Mouse (Mus musculus) liver, embryonic 11.5 days (tissue): Measurements from ENCODE around the gene Cyp11a1. TPM values are rescaled to one million over a fixed set of nuclear protein-coding genes. Genes with fewer than 3 reads are reported as not detected.

ENCODE experiments used
- ATAC-seq: fragments of 200-750 bp; cut with Nextera tagmentation; replicated peaks from 2 replicates; pipeline ENCODE4 v1.8.0; 2017; ENCODE audit warnings: moderate number of reproducible peaks, mild to moderate bottlenecking, moderate TSS enrichment, moderate library complexity; ENCODE audit not compliant: low FRiP score
- DNase-seq: peaks from one replicate; pipeline ENCODE4 v3.0.0-alpha.2; 2017; ENCODE audit warnings: low spot score
- H3K27ac ChIP-seq: fragments of 300-500 bp; sonication (generic); 2 replicates; pipeline ENCODE4 v1.5.1; 2014; ENCODE audit warnings: mild to moderate bottlenecking, low read depth, low read length, control low read depth
- H3K27me3 ChIP-seq: fragments of 300-500 bp; sonication (generic); replicated peaks from 2 replicates; pipeline ENCODE4 v1.6.1; 2014; ENCODE audit warnings: low read length, mixed read lengths; ENCODE audit not compliant: control insufficient read depth, insufficient read depth
- H3K36me3 ChIP-seq: fragments of 300-500 bp; sonication (generic); 2 replicates; pipeline ENCODE4 v1.6.1; 2014; ENCODE audit warnings: mild to moderate bottlenecking, low read length, moderate library complexity, mixed read lengths; ENCODE audit not compliant: control insufficient read depth, insufficient read depth
- H3K4me1 ChIP-seq: fragments of 300-500 bp; sonication (generic); replicated peaks from 2 replicates; pipeline ENCODE4 v1.6.1; 2014; ENCODE audit warnings: low read length, mixed read lengths; ENCODE audit not compliant: control insufficient read depth, insufficient read depth
- H3K4me2 ChIP-seq: fragments of 300-500 bp; sonication (generic); 2 replicates; pipeline ENCODE4 v1.6.1; 2014; ENCODE audit warnings: mild to moderate bottlenecking, control low read depth, moderate library complexity
- H3K4me3 ChIP-seq: fragments of 300-500 bp; sonication (generic); 2 replicates; pipeline ENCODE4 v1.5.1; 2014; ENCODE audit warnings: low read depth, low read length, control low read depth
- H3K9ac ChIP-seq: fragments of 300-500 bp; sonication (generic); 2 replicates; pipeline ENCODE4 v1.6.1; 2014; ENCODE audit warnings: low read depth, low read length, control low read depth
- H3K9me3 ChIP-seq: fragments of 300-500 bp; sonication (generic); 2 replicates; pipeline ENCODE4 v1.6.1; 2016; ENCODE audit warnings: low read length, inconsistent platforms, mixed read lengths; ENCODE audit not compliant: control insufficient read depth
- WGBS: fragments of 180-500 bp; shearing (Covaris S2); extraction: QIAGEN DNeasy Blood & Tissue Kit; methylation state at CpG from one replicate; pipeline ENCODE4 v1.1.7; 2014; 5-methylcytosine and 5-hydroxymethylcytosine counted together
- polyA plus RNA-seq: library from polyadenylated mRNA; unstranded; fragments of >200 nt; fragmentation: Nextera tagmentation; extraction: Ambion mirVana; gene quantifications from 2 replicates; pipeline ENCODE4 v1.2.1, GENCODE M21; 2014

Cyp11a1 gene
- polyA plus RNA-seq, 1 experiment from 2014 or later: not detected

- 31% methylated on average over 3 of the region's 3 CpGs for WGBS
- H3K9ac ChIP-seq: no peak overlapping the region
- ATAC-seq (no peak), DNase-seq (no peak)
- no peaks in the 10 kb centered on the region for H3K4me1 ChIP-seq
- H3K27me3 ChIP-seq: no peaks in the 10 kb centered on the region
- H3K36me3 ChIP-seq: no peaks in the 10 kb centered on the region
- no peak overlapping the region for H3K4me2 ChIP-seq
- no peaks in the 10 kb centered on the region for H3K9me3 ChIP-seq
- H3K4me3 ChIP-seq: no peak overlapping the region
- no peak overlapping the region for H3K27ac ChIP-seq
These were observed 27.4 kb upstream of the Cyp11a1 start for GRCm38 (mm10) chr9:57978858-57979257.

- Histone ChIP-seq H3K4me1 (no peaks in the 10 kb centered on the region), H3K36me3 (no peaks in the 10 kb centered on the region), H3K9me3 (no peaks in the 10 kb centered on the region), H3K27ac (no peak overlapping the region), H3K27me3 (no peaks in the 10 kb centered on the region), H3K4me3 (no peak overlapping the region), H3K4me2 (no peak overlapping the region), H3K9ac (no peak overlapping the region)
- 61% methylated on average over 10 of the region's 10 CpGs for WGBS
- DNase-seq: no peak
- ATAC-seq: no peak
These were observed 25.6 kb upstream of the Cyp11a1 start for GRCm38 (mm10) chr9:57980570-57980969.

GRCm38 (mm10) chr9:57985304-57985703, 20.9 kb upstream of the Cyp11a1 start:
- DNase-seq: no peak

GRCm38 (mm10) chr9:57986293-57986692, 19.9 kb upstream of the Cyp11a1 start:
- DNase-seq (no peak), ATAC-seq (no peak)
- H3K9me3 ChIP-seq: no peaks in the 10 kb centered on the region
- 57% methylated on average over 7 of the region's 7 CpGs for WGBS
- H3K4me3 ChIP-seq: no peak overlapping the region
- H3K4me1 ChIP-seq: no peaks in the 10 kb centered on the region
- H3K9ac ChIP-seq: no peak overlapping the region
- no peak overlapping the region for H3K27ac ChIP-seq
- H3K4me2 ChIP-seq: no peak overlapping the region
- peaks cover 2% of the 10 kb centered on the region; the same call in 1 of the 2 replicates for H3K27me3 ChIP-seq
- H3K36me3 ChIP-seq: no peaks in the 10 kb centered on the region

More at GRCm38 (mm10) chr9:57985304-57985703, 20.9 kb upstream of the Cyp11a1 start:
- Histone ChIP-seq H3K27me3 (peaks cover 2% of the 10 kb centered on the region; the same call in 1 of the 2 replicates), H3K36me3 (no peaks in the 10 kb centered on the region), H3K27ac (no peak overlapping the region), H3K9ac (no peak overlapping the region), H3K9me3 (no peaks in the 10 kb centered on the region), H3K4me3 (no peak overlapping the region), H3K4me1 (no peaks in the 10 kb centered on the region), H3K4me2 (no peak overlapping the region)
- no peak for ATAC-seq
- 83% methylated on average over 8 of the region's 8 CpGs for WGBS

- Histone ChIP-seq H3K4me2 (no peak overlapping the region), H3K27me3 (peaks cover 2% of the 10 kb centered on the region; the same call in 1 of the 2 replicates), H3K9ac (no peak overlapping the region), H3K4me3 (no peak overlapping the region), H3K36me3 (no peaks in the 10 kb centered on the region), H3K9me3 (no peaks in the 10 kb centered on the region), H3K4me1 (no peaks in the 10 kb centered on the region), H3K27ac (no peak overlapping the region)
- ATAC-seq: no peak
- no peak for DNase-seq
- WGBS: 75% methylated on average over 2 of the region's 2 CpGs
These were observed 18.1 kb upstream of the Cyp11a1 start for GRCm38 (mm10) chr9:57988098-57988497.

GRCm38 (mm10) chr9:57989309-57989708, 16.9 kb upstream of the Cyp11a1 start:
- WGBS: 76% methylated on average over 6 of the region's 6 CpGs
- H3K9ac ChIP-seq: no peak overlapping the region
- H3K4me3 ChIP-seq: no peak overlapping the region

GRCm38 (mm10) chr9:57990438-57991110, 15.6 kb upstream of the Cyp11a1 start:
- no peak overlapping the region for H3K27ac ChIP-seq
- H3K9me3 ChIP-seq: no peaks in the 10 kb centered on the region
- DNase-seq (no peak), ATAC-seq (no peak)
- no peak overlapping the region for H3K4me2 ChIP-seq
- peaks cover 2% of the 10 kb centered on the region; the same call in 1 of the 2 replicates for H3K27me3 ChIP-seq
- H3K4me1 ChIP-seq: no peaks in the 10 kb centered on the region
- H3K36me3 ChIP-seq: no peaks in the 10 kb centered on the region
- H3K4me3 ChIP-seq: no peak overlapping the region
- WGBS: 30% methylated on average over 10 of the region's 10 CpGs
- no peak overlapping the region for H3K9ac ChIP-seq

More at GRCm38 (mm10) chr9:57989309-57989708, 16.9 kb upstream of the Cyp11a1 start:
- no peak for ATAC-seq
- peaks cover 2% of the 10 kb centered on the region; the same call in 1 of the 2 replicates for H3K27me3 ChIP-seq
- no peak overlapping the region for H3K27ac ChIP-seq
- no peaks in the 10 kb centered on the region for H3K36me3 ChIP-seq
- no peaks in the 10 kb centered on the region for H3K4me1 ChIP-seq
- no peak overlapping the region for H3K4me2 ChIP-seq
- DNase-seq: no peak
- no peaks in the 10 kb centered on the region for H3K9me3 ChIP-seq

- Histone ChIP-seq H3K9me3 (no peaks in the 10 kb centered on the region), H3K4me3 (no peak overlapping the region), H3K36me3 (no peaks in the 10 kb centered on the region), H3K27ac (no peak overlapping the region), H3K4me2 (no peak overlapping the region), H3K4me1 (no peaks in the 10 kb centered on the region), H3K9ac (no peak overlapping the region), H3K27me3 (peaks cover 8% of the 10 kb centered on the region)
- ATAC-seq (no peak), DNase-seq (no peak)
- WGBS: 71% methylated on average over 3 of the region's 3 CpGs
These were observed 14.2 kb upstream of the Cyp11a1 start for GRCm38 (mm10) chr9:57992060-57992459.
